Mouse (Mus musculus) cerebellum, adult 18-20 months (tissue): ENCODE measurements around the gene Metap2.

Source experiments
- DNase-seq, 2 experiments: peaks; one replicate each; pipeline ENCODE4 v3.0.0; 2021

Metap2 gene

DNA sequence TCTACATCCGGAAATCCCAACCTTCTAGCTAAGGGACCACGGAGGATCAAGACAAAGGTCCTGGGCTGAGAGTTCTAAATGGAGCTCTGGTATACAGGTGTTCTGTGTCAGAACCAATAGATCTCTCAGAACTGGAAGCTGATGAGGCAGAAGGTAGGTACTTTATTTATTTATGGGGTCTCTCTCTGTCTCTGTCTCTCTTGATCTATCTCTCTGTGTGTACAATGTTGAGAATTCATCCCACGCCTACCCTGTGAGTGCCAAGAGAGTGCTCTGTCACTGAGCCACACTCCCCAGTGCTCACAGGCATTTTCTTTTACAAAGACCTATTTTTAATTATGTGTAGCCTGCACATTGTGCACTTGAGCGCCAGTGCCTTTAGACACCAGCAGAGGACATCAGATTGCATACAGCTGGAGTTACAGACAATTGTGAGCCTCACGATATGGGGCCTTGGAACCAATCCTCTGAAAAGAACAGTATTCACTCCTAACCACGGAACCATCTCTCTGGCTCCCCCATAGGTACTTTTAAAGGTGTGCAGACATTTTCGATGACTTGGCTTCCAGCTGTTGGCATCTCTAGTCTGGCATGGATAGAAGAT lies at the start of gene Metap2:
Metap2 (minus strand) TSS at position 51 of the 604 bp plus-strand sequence.
- DNase-seq = no peak

- DNase-seq = no peak
These were observed 49.1 kb upstream of the Metap2 start for GRCm38 (mm10) chr10:93945843-93946499.

DNA sequence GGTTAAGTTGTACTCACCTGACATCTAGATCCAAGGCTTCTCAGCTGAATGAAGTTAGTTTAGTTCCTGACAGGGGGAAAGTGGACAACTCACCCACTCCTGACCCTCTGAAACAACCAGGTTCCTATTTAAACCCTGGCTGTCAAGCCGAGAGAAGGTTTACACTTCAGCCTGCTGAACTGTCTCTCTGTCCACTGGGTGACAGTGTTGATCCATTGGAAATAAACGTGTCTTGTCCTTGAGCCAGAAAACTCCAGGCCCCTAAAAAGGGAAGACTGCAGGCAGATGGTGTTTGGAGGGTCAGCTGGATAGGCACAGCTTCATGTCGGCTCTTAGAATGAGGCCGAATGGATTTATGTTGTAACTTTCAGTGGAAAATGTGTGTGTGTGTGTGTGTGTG lies 48.5 kb upstream of the Metap2 start:
- peak; percentile 39 to 43 for DNase-seq

- no peak for DNase-seq
These were observed 47.3 kb upstream of the Metap2 start for GRCm38 (mm10) chr10:93944241-93944640.

GRCm38 (mm10) chr10:93940279-93940678 lies 43.4 kb upstream of the Metap2 start:
- DNase-seq = no peak

DNA sequence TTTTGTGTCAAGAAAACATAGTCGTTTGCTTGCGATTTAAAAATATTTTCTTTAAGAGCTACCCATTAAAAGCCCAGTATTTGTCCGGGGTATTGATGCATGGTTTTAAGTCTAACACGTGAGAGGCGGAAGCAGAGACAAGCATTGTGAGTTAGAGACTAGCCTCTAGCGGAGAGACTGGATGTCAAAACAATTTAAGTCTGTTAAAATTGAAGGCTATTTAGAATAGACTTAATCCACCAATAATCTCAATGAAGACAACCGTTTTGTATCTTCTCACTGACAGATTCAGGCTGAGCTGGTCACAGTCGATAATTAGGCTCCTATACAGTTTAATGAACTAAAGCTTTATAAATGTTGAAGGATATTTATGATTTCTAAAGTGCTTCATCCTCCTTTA lies 42.8 kb upstream of the Metap2 start:
- DNase-seq = no peak

DNA sequence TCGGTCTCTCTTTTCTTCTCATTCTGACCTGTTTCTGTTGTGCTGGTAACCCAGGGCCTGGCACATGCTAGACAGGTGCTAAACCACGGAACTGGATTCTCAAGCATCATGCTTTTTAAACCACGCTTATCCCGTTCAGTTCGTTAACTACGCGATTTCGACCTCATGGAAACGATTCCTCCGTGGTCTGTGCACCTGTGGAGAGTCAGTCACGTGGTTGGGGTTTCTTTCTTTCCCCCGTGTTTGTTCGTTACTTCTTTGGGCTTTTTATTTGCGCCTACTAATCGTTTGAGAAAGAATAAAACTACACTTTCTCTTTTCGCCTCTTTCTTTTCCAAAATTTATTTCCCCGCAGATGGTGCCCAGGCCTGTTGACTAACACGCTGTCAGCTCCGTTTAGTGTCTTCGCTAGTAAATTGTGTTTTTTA lies 42.0 kb upstream of the Metap2 start:
- DNase-seq = peak; percentile 27 to 33

GRCm38 (mm10) chr10:93933980-93934379 lies 37.1 kb upstream of the Metap2 start:
- peak in 1 of 2 experiments; percentile 8 for DNase-seq

GRCm38 (mm10) chr10:93932861-93933260 lies 36.0 kb upstream of the Metap2 start:
- no peak for DNase-seq

DNA sequence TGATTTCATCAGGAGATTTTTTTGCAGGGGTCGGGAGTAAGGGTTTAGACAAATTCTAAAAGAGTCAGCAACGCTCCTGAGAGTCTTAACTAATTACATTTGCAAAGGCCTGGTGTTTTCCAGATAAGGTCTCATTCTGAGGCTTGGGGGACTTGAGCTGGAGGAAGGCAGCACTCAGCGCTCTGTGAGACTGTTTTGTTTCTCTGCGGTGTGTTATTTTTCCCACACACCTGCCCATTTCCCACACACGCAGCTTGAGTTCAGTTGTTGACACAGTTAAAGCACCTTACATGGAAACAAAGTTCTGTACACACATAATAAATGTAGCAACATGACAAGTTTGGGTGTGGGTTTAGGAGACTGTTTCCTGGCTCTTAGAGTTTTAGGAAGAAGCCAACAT lies 35.1 kb upstream of the Metap2 start:
- no peak for DNase-seq

- no peak for DNase-seq
These were observed 34.5 kb upstream of the Metap2 start for GRCm38 (mm10) chr10:93931431-93931830.

DNA sequence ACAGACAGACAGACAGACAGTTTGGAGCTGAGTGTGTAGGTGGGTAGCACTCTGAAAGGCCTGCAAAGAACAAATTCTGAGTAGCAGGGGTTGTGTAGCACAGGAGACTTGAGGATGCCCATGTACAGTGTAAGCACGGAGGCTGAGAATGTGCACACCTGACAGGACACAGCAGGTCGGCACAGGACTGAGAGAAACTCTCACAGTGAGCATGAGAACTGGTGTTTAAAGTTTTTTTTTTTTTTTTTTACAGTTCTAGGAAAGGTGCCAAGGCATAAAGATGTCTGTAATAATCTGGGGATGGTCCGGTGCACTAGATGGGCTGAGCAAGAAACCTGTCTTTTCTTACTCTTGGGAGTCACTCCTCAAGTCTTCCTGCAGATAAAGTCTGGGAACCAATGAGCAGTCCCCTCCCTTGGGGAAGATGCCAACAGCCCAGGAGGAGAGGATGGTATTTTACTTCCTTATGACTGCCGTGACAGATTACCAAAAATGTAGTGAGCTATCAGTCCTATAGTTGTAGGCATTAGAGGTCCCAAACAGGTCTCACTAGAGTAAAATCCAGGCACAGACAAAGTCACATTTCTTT lies 33.4 kb upstream of the Metap2 start:
- DNase-seq = no peak

DNA sequence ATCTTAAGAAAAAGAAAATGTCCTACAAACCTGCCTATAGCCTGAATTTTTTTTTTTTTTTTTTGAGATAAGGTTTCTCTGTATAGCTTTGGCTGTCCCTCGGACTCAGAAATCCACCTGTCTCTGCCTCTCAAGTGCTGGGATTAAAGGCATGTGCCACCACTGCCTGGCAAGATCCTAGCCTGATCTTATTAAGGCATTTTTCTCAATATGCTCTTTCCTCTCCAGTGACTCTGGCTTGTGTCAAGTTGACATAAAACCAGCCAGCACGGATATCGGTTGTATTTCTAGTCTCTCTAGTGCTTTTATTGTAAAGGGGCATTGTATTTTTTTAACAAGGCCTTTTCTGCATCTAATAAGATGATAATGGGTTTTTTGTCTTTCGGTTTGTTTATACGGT lies 27.8 kb upstream of the Metap2 start:
- DNase-seq = no peak

- no peak for DNase-seq
These were observed 24.3 kb upstream of the Metap2 start for GRCm38 (mm10) chr10:93921160-93921559.

- peak; percentile 16 to 39 for DNase-seq
These were observed 22.3 kb upstream of the Metap2 start for GRCm38 (mm10) chr10:93919227-93919626.

GRCm38 (mm10) chr10:93918701-93919100 lies 21.8 kb upstream of the Metap2 start:
- DNase-seq = peak; percentile 8 to 23

DNA sequence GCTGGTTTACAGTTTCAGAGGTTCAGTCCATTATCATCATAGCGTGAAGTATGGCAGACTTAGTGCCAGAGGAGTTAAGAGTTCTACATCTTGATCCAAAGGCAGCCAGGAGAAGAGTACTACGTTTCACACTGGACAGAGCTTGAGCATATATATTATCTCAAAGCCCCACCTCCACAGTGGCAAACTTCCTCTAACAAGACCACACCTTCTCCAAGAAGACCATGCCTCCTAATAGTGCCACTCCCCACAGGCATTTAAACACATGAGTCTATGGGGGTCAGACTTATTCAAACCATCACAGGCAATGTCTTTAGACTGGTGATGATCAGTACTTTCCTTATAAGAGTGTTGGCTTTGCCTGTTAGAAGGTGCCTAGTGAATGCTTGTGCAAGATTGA lies 21.2 kb upstream of the Metap2 start:
- no peak for DNase-seq

DNA sequence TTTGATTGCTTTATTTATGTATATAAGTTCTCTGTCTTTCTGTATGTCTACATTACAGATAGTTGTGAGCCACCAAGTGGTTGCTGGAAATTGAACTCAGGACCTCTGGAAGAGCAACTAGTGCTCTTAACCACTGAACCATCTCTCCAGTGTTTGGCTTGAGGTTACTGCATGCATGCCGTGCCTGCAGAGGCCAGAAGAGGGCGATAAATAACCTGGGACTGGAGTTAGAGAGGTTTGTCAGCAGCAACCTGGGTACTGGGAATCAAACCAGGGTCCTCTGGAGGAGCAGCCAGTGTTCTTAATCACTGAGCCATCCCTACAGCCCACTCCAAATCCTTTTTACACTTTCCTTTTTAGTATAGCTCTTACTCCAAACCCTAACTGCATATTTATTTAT lies 19.9 kb upstream of the Metap2 start:
- DNase-seq = no peak

DNA sequence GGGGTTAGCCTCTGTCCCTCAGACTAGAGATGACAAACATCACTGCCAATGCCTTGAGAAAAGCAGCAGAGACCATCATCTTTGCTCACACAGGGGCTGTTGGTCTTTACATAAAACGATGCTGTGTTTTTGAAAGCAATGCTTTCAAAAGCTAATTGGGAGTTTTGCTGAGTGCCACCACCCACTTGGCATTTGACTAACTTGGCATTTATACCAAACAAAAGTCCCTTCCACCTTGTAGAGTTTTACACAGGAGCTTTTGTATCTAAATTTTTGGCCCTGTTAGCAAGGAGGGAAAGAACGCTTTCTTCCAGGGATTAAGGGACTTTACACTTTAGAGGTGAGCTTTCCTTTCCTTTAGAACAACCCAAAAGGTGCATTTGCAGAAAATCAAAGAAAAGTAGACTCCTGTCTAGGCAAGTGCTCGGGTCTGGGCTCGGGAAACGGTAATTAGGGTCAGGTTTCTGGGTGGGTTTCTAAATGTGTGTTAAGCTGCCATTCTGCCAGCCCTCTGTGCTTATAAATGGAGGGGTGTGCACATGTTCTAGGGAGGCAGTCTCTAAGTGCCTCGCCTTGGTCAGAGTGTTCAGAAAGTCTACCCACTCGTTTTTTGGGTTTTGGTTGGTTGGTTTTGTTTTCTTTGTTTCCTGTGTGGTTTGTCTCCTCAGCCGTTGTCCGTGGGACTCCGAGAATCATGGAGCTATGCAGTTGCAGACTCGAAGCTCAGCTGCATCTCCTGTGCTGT lies 18.8 kb upstream of the Metap2 start:
- DNase-seq = no peak

- DNase-seq = no peak
These were observed 16.6 kb upstream of the Metap2 start for GRCm38 (mm10) chr10:93913525-93913924.

DNA sequence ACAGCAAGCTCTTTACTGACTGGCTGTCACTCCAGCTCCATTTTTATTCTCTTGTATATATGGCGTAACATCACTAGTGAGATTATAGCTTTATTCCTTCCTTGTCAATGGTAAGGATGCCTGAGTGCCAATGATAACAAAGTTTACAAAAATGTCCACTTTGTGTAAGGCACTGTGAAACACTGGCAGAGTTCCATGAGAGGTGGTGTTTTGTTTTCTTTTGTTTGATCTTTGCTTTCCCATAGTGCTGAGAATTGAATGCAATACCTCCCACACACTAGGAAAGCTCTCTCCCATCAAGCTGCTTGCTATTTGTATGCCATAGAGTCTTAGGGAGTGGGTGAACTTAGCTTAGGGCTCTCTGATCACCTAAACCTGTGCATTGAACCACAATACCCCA lies 16.0 kb upstream of the Metap2 start:
- no peak for DNase-seq

- DNase-seq = no peak
These were observed 15.4 kb upstream of the Metap2 start for GRCm38 (mm10) chr10:93912136-93912855.

DNA sequence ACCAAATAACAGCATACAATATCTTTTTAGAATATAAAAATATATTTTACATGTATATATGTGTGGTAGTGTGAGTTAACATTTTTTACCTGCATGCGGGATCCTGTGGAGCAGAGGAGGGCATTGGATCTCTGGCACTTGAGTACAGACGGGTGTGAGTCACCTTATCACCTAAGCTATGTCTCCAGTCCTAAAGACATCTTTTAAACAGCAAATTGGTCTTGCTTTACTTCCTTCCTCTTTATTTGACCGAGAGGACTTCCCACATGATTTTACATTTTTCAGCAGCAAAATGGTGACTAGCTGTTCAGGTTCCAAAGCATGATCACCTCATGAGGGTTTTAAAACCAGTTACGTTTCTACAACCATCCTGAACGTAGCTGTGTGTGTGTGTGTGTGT lies 14.4 kb upstream of the Metap2 start:
- DNase-seq = no peak
